Mouse (Mus musculus): Measurements from ENCODE around the gene Clybl. TPM values are rescaled to one million over a fixed set of nuclear protein-coding genes. Genes with fewer than 3 reads are reported as not detected.
A peak's percentile ranks its signal among the peaks of the same experiment; 100 is the strongest.

Gene Clybl
- total and polyA plus RNA-seq, 2 experiments from 2014 or later: 10.6 to 21.0 TPM

- H3K4me2 ChIP-seq (ENCODE audit: low read depth): no peak overlapping the region
- no peak overlapping the region for H3K27ac ChIP-seq (ENCODE audit: low read depth, low read length)
- DNase-seq (no peak), ATAC-seq (no peak)
- WGBS: 80% methylated on average over 3 of the region's 3 CpGs
- H3K9ac ChIP-seq: no peak overlapping the region
- no peak for TF ChIP-seq CTCF (IDR thresholded peaks at IDR 0.05; ENCODE audit: low read depth)
- H3K4me1 ChIP-seq (ENCODE audit: insufficient read depth): no peaks in the 10 kb centered on the region
- H3K36me3 ChIP-seq (ENCODE audit: insufficient read depth): no peaks in the 10 kb centered on the region
- no peaks in the 10 kb centered on the region for H3K9me3 ChIP-seq (ENCODE audit: low read length)
- no peaks in the 10 kb centered on the region for H3K27me3 ChIP-seq (ENCODE audit: insufficient read depth, low read length)
- no peak overlapping the region for H3K4me3 ChIP-seq (ENCODE audit: low read depth, low read length)
These were observed 246.2 kb downstream of the Clybl start for GRCm38 (mm10) chr14:122427654-122428053.

GRCm38 (mm10) chr14:122432558-122432957, 251.1 kb downstream of the Clybl start:
- no peaks in the 10 kb centered on the region for H3K9me3 ChIP-seq (ENCODE audit: low read length)
- no peak overlapping the region for H3K4me3 ChIP-seq (ENCODE audit: low read depth, low read length)
- WGBS: 54% methylated on average over 3 of the region's 3 CpGs
- no peak for TF ChIP-seq CTCF (IDR thresholded peaks at IDR 0.05; ENCODE audit: low read depth)
- no peak for DNase-seq
- no peak for ATAC-seq
- no peak overlapping the region for H3K9ac ChIP-seq
- H3K27me3 ChIP-seq (ENCODE audit: insufficient read depth, low read length): no peaks in the 10 kb centered on the region
- H3K27ac ChIP-seq (ENCODE audit: low read depth, low read length): no peak overlapping the region
- H3K4me2 ChIP-seq (ENCODE audit: low read depth): no peak overlapping the region
- no peaks in the 10 kb centered on the region for H3K36me3 ChIP-seq (ENCODE audit: insufficient read depth)
- no peaks in the 10 kb centered on the region for H3K4me1 ChIP-seq (ENCODE audit: insufficient read depth)

DNA sequence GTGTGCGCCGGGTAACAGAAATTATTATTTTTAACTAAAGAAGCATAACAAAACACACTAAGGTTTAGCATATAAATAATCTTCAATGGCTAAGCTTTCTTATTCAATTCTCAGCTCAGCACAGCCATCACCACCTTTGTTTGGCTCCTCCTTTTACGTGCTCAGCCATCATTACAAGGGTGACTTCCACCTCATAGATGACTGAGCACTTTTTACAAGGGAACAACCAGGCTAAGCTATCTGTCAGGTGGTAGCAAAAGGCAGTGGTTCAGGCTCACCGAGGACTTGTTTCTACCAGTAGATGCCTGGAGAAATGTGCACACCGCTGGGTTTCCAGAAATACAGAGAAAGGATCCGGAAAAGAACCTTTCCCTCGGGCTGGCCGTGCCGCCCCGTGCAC, 252.5 kb downstream of the Clybl start:
- no peak for DNase-seq
- Histone ChIP-seq H3K4me2 (ENCODE audit: low read depth) (no peak overlapping the region), H3K4me1 (ENCODE audit: insufficient read depth) (no peaks in the 10 kb centered on the region), H3K9me3 (ENCODE audit: low read length) (no peaks in the 10 kb centered on the region), H3K27ac (ENCODE audit: low read depth, low read length) (no peak overlapping the region), H3K9ac (no peak overlapping the region), H3K36me3 (ENCODE audit: insufficient read depth) (no peaks in the 10 kb centered on the region), H3K27me3 (ENCODE audit: insufficient read depth, low read length) (no peaks in the 10 kb centered on the region), H3K4me3 (ENCODE audit: low read depth, low read length) (no peak overlapping the region)
- no peak for TF ChIP-seq CTCF (IDR thresholded peaks at IDR 0.05; ENCODE audit: low read depth)
- no peak for ATAC-seq
- WGBS: 90% methylated on average over 10 of the region's 10 CpGs

DNA sequence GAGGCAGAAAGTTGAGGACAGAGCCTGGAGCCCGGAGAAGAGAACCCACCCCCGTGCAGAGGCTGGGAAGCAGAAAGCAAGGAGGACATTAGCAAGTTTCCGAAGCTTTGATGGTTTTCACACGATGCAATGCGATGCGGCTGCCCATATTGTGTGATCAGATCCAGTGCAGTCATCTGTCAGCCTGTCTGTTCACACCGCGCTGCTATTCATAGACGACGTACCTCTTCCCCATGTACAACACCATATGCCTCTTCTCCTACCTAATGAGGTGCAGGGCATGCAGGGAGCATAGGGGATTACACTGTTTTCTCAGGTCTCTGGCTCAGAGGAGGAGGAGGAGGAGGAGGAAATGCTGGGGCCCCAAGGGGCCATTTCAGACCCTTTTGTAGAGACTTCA, 255.3 kb downstream of the Clybl start:
- WGBS: 42% methylated on average over 10 of the region's 10 CpGs
- no peak overlapping the region for H3K9ac ChIP-seq
- H3K4me1 ChIP-seq (ENCODE audit: insufficient read depth): no peaks in the 10 kb centered on the region
- no peaks in the 10 kb centered on the region for H3K9me3 ChIP-seq (ENCODE audit: low read length)
- peak; percentile 50; the same call in 1 of the 2 replicates for ATAC-seq
- H3K4me3 ChIP-seq (ENCODE audit: low read depth, low read length): no peak overlapping the region
- H3K4me2 ChIP-seq (ENCODE audit: low read depth): no peak overlapping the region
- H3K27me3 ChIP-seq (ENCODE audit: insufficient read depth, low read length): no peaks in the 10 kb centered on the region
- peak; percentile 37 for DNase-seq
- no peaks in the 10 kb centered on the region for H3K36me3 ChIP-seq (ENCODE audit: insufficient read depth)
- TF ChIP-seq CTCF (IDR thresholded peaks at IDR 0.05; ENCODE audit: low read depth): no peak
- no peak overlapping the region for H3K27ac ChIP-seq (ENCODE audit: low read depth, low read length)

- Histone ChIP-seq H3K27me3 (ENCODE audit: insufficient read depth, low read length) (peaks cover 34% of the 10 kb centered on the region), H3K36me3 (ENCODE audit: insufficient read depth) (no peaks in the 10 kb centered on the region), H3K27ac (ENCODE audit: low read depth, low read length) (peak overlapping the region; percentile 45), H3K4me3 (ENCODE audit: low read depth, low read length) (peak overlapping the region; percentile 24), H3K9ac (peak overlapping the region; percentile 35; the same call in 1 of the 2 replicates), H3K9me3 (ENCODE audit: low read length) (no peaks in the 10 kb centered on the region), H3K4me1 (ENCODE audit: insufficient read depth) (peaks cover 18% of the 10 kb centered on the region), H3K4me2 (ENCODE audit: low read depth) (peak overlapping the region; percentile 59)
- WGBS: 5% methylated on average over 29 of the region's 29 CpGs
- ATAC-seq: no peak
- DNase-seq: peak; percentile 35
- TF ChIP-seq CTCF (IDR thresholded peaks at IDR 0.05; ENCODE audit: low read depth): 0 out of 2 replicates have a peak, but pooled peaks have one; percentile 2
These were observed 268.3 kb downstream of the Clybl start for GRCm38 (mm10) chr14:122449601-122450495.

GRCm38 (mm10) chr14:122450496-122451382, 269.2 kb downstream of the Clybl start, which contains the start of gene Gm5089:
TSS of gene Gm5089 (minus strand) at chr14:122451115.
- ATAC-seq: peak; percentile 58
- H3K4me1 ChIP-seq (ENCODE audit: insufficient read depth): peaks cover 18% of the 10 kb centered on the region
- no peaks in the 10 kb centered on the region for H3K36me3 ChIP-seq (ENCODE audit: insufficient read depth)
- H3K4me3 ChIP-seq (ENCODE audit: low read depth, low read length): peak within 1 kb of the TSS; percentile 24
- H3K9me3 ChIP-seq (ENCODE audit: low read length): no peaks in the 10 kb centered on the region
- H3K27me3 ChIP-seq (ENCODE audit: insufficient read depth, low read length): peaks cover 34% of the 10 kb centered on the region
- H3K4me2 ChIP-seq (ENCODE audit: low read depth): peak within 1 kb of the TSS; percentile 59
- DNase-seq: peak; percentile 43
- 2% methylated on average over 57 of the region's 59 CpGs for WGBS
- H3K27ac ChIP-seq (ENCODE audit: low read depth, low read length): peak within 1 kb of the TSS; percentile 45
- no peak for TF ChIP-seq CTCF (IDR thresholded peaks at IDR 0.05; ENCODE audit: low read depth)
- peak within 1 kb of the TSS; percentile 35; the same call in 1 of the 2 replicates for H3K9ac ChIP-seq

Measured in forebrain, postnatal 0 days (tissue).